8 mouse cellular contexts compared by ENCODE assay signal in the genomic region with DNA sequence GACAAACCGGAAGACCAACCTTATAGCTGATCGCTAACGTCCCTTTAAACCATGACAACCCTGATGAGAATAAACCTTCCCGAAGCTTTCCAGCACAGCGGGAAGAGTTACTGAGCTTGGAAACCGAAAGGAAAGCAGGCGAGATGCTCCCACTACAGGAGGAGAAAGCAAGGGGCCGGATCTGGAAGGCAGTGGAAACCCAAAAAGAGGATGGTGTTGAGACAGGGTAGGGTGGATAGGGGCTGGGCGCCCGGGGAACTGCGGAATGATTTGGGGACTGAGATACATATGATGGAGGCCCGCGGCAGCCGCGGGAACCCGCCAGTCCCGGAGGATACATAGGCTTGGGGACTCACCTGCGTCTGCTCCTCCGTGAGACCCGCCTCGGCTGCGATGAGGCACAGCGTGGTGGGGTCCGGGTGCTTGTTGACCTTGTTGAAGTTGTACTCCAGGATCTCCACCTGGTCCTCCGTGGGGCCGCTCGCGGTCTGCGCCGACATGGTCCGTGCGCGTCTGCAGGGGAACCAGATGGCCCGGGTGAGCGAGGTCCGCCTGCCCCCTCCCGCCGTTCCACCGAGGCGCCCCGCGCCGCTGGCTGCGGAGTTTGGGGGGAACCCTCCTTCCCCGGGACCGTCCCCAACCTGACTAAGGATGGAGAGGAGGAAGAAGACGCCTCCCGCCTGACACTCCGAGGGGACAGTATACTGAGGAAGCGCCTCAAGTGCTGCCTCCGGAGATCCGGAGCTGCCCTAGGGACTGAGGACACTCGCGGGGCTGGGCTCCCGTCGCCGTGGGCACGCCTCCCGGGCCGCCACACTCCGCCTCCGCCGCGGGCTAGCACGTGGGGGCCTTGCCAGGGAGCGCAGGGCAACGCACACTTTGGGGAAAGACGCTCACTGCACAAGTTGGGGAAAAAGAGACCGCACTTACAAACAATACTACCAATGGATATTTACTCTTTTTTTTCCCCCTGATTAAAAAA. TPM values are rescaled to one million over a fixed set of nuclear protein-coding genes. Genes with fewer than 3 reads are reported as not detected.
DNase-seq lines count a peak whose midpoint lies in the region; ATAC-seq and TF ChIP-seq lines count a peak whose summit lies in the region.

No protein-coding gene starts in this region.

- peak; percentile 49 to 52 for DNase-seq in cerebellum, adult 18-20 months
- DNase-seq in heart, postnatal 36 days = peak; percentile 81 to 82
- peak; percentile 50 to 62 for DNase-seq in layer of hippocampus, adult 2 months (ENCODE audit: low spot score in 2 of 2)
- DNase-seq in thymus, adult 2 months = peak; percentile 47

- ATAC-seq in forebrain, embryonic 15.5 days (replicated peaks) = peak; percentile 78
- ATAC-seq in lung, embryonic 16.5 days (ENCODE audit: low read depth) = peak; percentile 90
- peak; percentile 54 for ATAC-seq in neutrophil, adult 5-6 weeks (ENCODE audit: extremely low read depth, insufficient number of reproducible peaks, low FRiP score, poor library complexity, severe bottlenecking)

- peaks cover 11% of the 10 kb centered on the region; the same call in 1 of the 2 replicates for H3K27me3 ChIP-seq in ES-Bruce4 (ENCODE audit: control insufficient read depth, insufficient read depth, low read length, poor library complexity, severe bottlenecking)
- peaks cover 12% of the 10 kb centered on the region; the same call in 1 of the 2 replicates for H3K27me3 ChIP-seq in forebrain, embryonic 15.5 days
- no peaks in the 10 kb centered on the region for H3K27me3 ChIP-seq in lung, embryonic 16.5 days (ENCODE audit: control insufficient read depth, insufficient read depth, low read depth, low read length)
- H3K27me3 ChIP-seq in thymus, adult 2 months (ENCODE audit: control insufficient read depth, insufficient read depth, low read length) = 0 out of 2 replicates have a peak, but pooled peaks cover 2% of the 10 kb centered on the region

- peak overlapping the region; percentile 11 for H3K9ac ChIP-seq in ES-Bruce4 (ENCODE audit: low read depth, poor library complexity, severe bottlenecking)
- peak overlapping the region; percentile 56 for H3K9ac ChIP-seq in forebrain, embryonic 15.5 days (replicated peaks)
- H3K9ac ChIP-seq in lung, embryonic 16.5 days (ENCODE audit: low read length) = peak overlapping the region; percentile 76

- no peak for TF ChIP-seq EP300 in ES-Bruce4 (IDR thresholded peaks at IDR 0.05; ENCODE audit: insufficient read depth, low read depth, low read length)

- H3K27ac ChIP-seq in ES-Bruce4 (ENCODE audit: insufficient read depth, low read length) = no peak overlapping the region
- H3K27ac ChIP-seq in forebrain, embryonic 15.5 days (replicated peaks) = no peak overlapping the region
- peak overlapping the region; percentile 82 for H3K27ac ChIP-seq in layer of hippocampus, adult 2 months
- H3K27ac ChIP-seq in lung, embryonic 16.5 days (ENCODE audit: low read length) = peak overlapping the region; percentile 69
- H3K27ac ChIP-seq in thymus, adult 2 months (ENCODE audit: control insufficient read depth, insufficient read depth, low read length) = no peak overlapping the region

- no peaks in the 10 kb centered on the region for H3K9me3 ChIP-seq in ES-Bruce4 (replicated peaks; ENCODE audit: control insufficient read depth, insufficient read depth, low read length, poor library complexity, severe bottlenecking)
- no peaks in the 10 kb centered on the region for H3K9me3 ChIP-seq in forebrain, embryonic 15.5 days
- H3K9me3 ChIP-seq in lung, embryonic 16.5 days (ENCODE audit: control insufficient read depth, low read length) = no peaks in the 10 kb centered on the region

- no peaks in the 10 kb centered on the region for H3K36me3 ChIP-seq in ES-Bruce4 (ENCODE audit: control insufficient read depth, insufficient read depth, low read length, poor library complexity, severe bottlenecking)
- no peaks in the 10 kb centered on the region for H3K36me3 ChIP-seq in forebrain, embryonic 15.5 days
- H3K36me3 ChIP-seq in lung, embryonic 16.5 days (ENCODE audit: control insufficient read depth, insufficient read depth, low read length) = no peaks in the 10 kb centered on the region
- H3K36me3 ChIP-seq in thymus, adult 2 months (ENCODE audit: control insufficient read depth, insufficient read depth, low read length) = no peaks in the 10 kb centered on the region

- WGBS in forebrain, embryonic 15.5 days = under 1% methylated on average over 69 of the region's 69 CpGs
- WGBS in lung, embryonic 16.5 days = under 1% methylated on average over 69 of the region's 69 CpGs
- WGBS in thymus, adult 2 months = 1% methylated on average over 69 of the region's 69 CpGs

- H3K4me1 ChIP-seq in ES-Bruce4 (ENCODE audit: control insufficient read depth, insufficient read depth, low read length) = no peaks in the 10 kb centered on the region
- H3K4me1 ChIP-seq in forebrain, embryonic 15.5 days = peaks cover 21% of the 10 kb centered on the region
- H3K4me1 ChIP-seq in lung, embryonic 16.5 days (replicated peaks; ENCODE audit: control insufficient read depth, insufficient read depth, low read length) = peaks cover 13% of the 10 kb centered on the region
- H3K4me1 ChIP-seq in thymus, adult 2 months (replicated peaks; ENCODE audit: control insufficient read depth, insufficient read depth, low read length) = peaks cover 14% of the 10 kb centered on the region; the same call in 1 of the 2 replicates

- peak overlapping the region; percentile 94 for H3K4me2 ChIP-seq in forebrain, embryonic 15.5 days (replicated peaks)
- peak overlapping the region; percentile 92 for H3K4me2 ChIP-seq in lung, embryonic 16.5 days (ENCODE audit: low read depth, low read length)

- TF ChIP-seq CTCF in ES-Bruce4 (IDR thresholded peaks at IDR 0.05; ENCODE audit: low read depth, low read length) = no peak
- no peak for TF ChIP-seq CTCF in layer of hippocampus, adult 2 months (conservative IDR thresholded peaks at IDR 0.05)
- no peak for TF ChIP-seq CTCF in thymus, adult 2 months (IDR thresholded peaks at IDR 0.05; ENCODE audit: borderline replicate concordance, control insufficient read depth, extremely low read depth, insufficient read depth, low read length, poor library complexity)

- intact Hi-C loops in heart, postnatal 36 days (cut with DNase I) = loop anchor here (2.0 to 5.0 kb wide), 2 partner anchors 20 to 38 kb away; partner anchors contain the start of gene Hopx

- peak overlapping the region; percentile 59 for H3K4me3 ChIP-seq in ES-Bruce4 (ENCODE audit: low read depth, low read length)
- peak overlapping the region; percentile 61 for H3K4me3 ChIP-seq in forebrain, embryonic 15.5 days
- peak overlapping the region; percentile 77 for H3K4me3 ChIP-seq in layer of hippocampus, adult 2 months
- peak overlapping the region; percentile 65 for H3K4me3 ChIP-seq in lung, embryonic 16.5 days (ENCODE audit: low read length)
- H3K4me3 ChIP-seq in thymus, adult 2 months (ENCODE audit: control insufficient read depth, insufficient read depth, low read length) = peak overlapping the region; percentile 54

- TF ChIP-seq POLR2A in ES-Bruce4 (IDR thresholded peaks at IDR 0.05; ENCODE audit: insufficient read depth, low read length) = no peak
- TF ChIP-seq POLR2A in thymus, adult 2 months (IDR thresholded peaks at IDR 0.05; ENCODE audit: control insufficient read depth, extremely low read depth, insufficient read depth, low read length, poor library complexity) = no peak

RNA-seq across cellular contexts. Expression of gene Hopx, which starts 20.1 kb away (rescaled TPM):
- polyA plus RNA-seq in ES-Bruce4 (2011; ENCODE audit: insufficient read depth, insufficient read length, low read depth, missing spikeins) = 8.9 and 9.5 TPM in 2 replicates
- 1.8 and 2.2 TPM in 2 replicates for polyA plus RNA-seq in forebrain, embryonic 15.5 days (2015; fragmentation: Nextera tagmentation; extraction: Ambion mirVana)
- total RNA-seq in heart, postnatal 36 days (2021) = 100 to 1,000 TPM; 405 to 444 TPM
- 10 to 100 TPM; 81.8 to 81.9 TPM for total RNA-seq in layer of hippocampus, adult 2 months (2021)
- polyA plus RNA-seq in lung, embryonic 16.5 days (2015; fragmentation: Nextera tagmentation; extraction: Ambion mirVana) = 13.6 and 18.1 TPM in 2 replicates
- 13.6 and 16.1 TPM in 2 replicates for total RNA-seq in neutrophil, adult 5-6 weeks (2017)
- polyA plus RNA-seq in thymus, adult 2 months (2012; rRNA removed) = 8.1 and 26.1 TPM in 2 replicates

Comparison
In these comparisons a context has a peak if more than half of its experiments do, and no peak if none do; other contexts are left out.
1. H3K27ac ChIP-seq: peak in layer of hippocampus, adult 2 months (single experiment) and lung, embryonic 16.5 days (single experiment); none in ES-Bruce4 (single experiment), forebrain, embryonic 15.5 days (single experiment) and thymus, adult 2 months (single experiment).
2. H3K9ac ChIP-seq: peak in every context shown above with its lines; median percentile 76 in lung, embryonic 16.5 days; 56 in forebrain, embryonic 15.5 days; 11 in ES-Bruce4.
3. Peak in every context shown above with its lines, with median percentiles within 50 percentile points of each other: H3K4me3 ChIP-seq, DNase-seq and ATAC-seq.